Mouse (Mus musculus) embryonic fibroblast, embryonic 13.5 days (primary cell): Measurements from ENCODE around the gene Ctsk.

Experiments used
- CTCF ChIP-seq: IDR thresholded peaks from 2 replicates; pipeline ENCODE4 v1.5.1; 2011; ENCODE audit warnings: mild to moderate bottlenecking, control low read depth, low read length, moderate library complexity, borderline replicate concordance; ENCODE audit not compliant: insufficient read depth
- POLR2A ChIP-seq: IDR thresholded peaks from 2 replicates; pipeline ENCODE4 v1.6.1; 2011; ENCODE audit warnings: low read depth, mild to moderate bottlenecking, control low read depth, low read length, moderate library complexity

DNA sequence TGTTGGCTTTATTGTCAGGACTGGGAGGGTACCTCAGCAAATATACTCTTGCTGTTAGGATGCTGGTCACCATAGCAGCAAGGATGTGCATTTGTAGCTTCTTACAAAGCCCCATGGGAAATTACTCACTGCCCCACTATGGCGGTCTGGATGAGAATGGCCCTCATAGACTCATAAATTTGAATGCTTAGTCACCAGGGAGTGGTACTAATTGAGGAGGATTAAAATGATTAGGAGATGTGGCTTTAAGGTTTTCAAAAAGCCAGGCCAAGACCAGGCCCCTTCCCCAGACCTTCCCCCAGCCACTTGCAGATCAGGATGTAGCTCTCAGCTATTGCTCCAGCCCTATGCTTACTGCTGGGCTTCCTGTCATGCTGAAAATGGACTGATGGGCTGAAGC, 51.1 kb downstream of the Ctsk start:
- TF ChIP-seq CTCF (no peak), POLR2A (no peak)
